Mouse (Mus musculus): Measurements from ENCODE around the gene Pip5k1a.
"Not testable (repeated sequence)": the region's sequence is repeated elsewhere in the genome, so short reads cannot be mapped to it uniquely, and the experiment has no call there.

Pip5k1a gene

GRCm38 (mm10) chr3:95106338-95107117 lies at the start of gene Pip5k1a:
Gene Pip5k1a, minus strand, starts transcription at chr3:95106930.
- peak; percentile 98 for DNase-seq

DNA sequence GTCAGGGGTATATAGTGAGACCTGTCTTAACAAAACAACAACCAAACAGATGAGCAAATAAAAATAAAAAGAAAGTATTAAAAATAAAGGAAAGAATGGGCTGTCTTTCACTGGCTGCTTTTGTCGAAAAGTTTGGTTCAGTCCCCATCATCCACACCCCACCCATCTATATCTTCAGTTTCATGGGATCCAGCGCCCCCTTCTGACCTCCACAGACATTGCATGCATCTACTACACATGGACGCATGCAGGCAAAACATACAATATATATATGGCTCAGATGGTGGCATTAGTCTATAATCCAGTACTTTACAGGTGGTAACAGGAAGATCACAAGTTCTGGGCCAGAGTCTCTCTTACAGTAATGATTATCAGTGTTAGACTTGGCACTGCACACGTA lies 47.1 kb upstream of the Pip5k1a start:
- peak; percentile 54 for DNase-seq

- DNase-seq = no peak
Measured at GRCm38 (mm10) chr3:95147924-95148323, 41.2 kb upstream of the Pip5k1a start.

- peak; percentile 92 for DNase-seq
Measured at GRCm38 (mm10) chr3:95142617-95143011, 35.9 kb upstream of the Pip5k1a start.

- DNase-seq = peak; percentile 52
Measured at GRCm38 (mm10) chr3:95141952-95142616, 35.4 kb upstream of the Pip5k1a start, which contains the start of gene Tnfaip8l2. Gene Tnfaip8l2, minus strand, starts transcription at chr3:95142360.

DNA sequence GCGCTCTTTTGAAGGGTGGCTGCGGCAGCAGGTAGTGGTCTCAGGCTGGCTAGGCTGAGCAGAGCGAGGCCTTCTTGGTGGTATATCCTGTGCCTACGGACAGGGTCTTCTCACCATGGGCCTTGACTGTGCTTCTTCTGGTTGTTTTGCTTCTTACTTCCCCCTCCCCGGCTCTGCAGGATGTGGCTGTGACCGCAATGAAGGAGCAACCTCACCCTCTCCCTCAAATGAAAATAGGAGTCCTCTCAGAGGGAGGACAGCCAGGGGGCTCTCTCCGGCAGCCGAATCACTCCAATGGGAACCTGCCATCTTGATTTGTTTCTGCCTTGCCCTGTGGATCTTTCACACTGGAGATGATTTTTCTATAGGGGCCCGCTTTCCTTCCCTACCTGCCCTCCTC lies 34.7 kb upstream of the Pip5k1a start:
- DNase-seq = no peak

DNA sequence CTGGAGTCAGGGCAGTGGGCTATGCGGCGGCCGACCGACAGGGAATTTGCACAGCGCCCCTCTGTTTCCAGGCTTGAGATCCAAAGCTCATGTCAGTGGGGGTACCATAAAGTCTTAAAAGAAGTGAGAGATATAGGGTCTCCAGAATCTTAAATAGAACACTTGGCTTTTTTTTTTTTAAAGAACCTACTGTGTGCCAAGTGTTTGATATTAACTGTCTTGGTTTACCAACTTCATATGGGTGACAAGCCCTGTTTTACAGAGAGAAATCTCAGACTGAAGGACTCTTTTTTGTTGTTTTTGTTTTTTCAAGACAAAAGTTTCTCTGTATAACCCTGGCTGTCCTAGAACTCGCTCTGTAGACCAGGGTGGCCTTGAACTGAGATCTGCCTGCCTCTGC lies 34.1 kb upstream of the Pip5k1a start:
- no peak for DNase-seq

DNA sequence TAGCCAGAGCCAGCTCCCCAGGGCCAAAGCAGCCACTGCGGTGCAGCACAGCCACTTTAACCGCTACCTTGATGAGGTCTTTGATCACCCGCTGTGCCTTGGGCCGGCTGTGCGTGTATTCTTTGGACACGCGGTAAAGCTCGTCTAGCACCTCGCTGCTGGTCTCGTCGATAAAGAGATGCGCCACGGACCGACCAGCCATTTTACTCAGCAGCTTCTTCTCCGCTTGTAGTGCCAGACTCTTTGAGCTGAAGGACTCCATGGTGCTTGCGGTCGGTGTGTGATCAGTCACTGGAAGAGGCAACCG lies 33.5 kb upstream of the Pip5k1a start:
- DNase-seq = no peak

DNA sequence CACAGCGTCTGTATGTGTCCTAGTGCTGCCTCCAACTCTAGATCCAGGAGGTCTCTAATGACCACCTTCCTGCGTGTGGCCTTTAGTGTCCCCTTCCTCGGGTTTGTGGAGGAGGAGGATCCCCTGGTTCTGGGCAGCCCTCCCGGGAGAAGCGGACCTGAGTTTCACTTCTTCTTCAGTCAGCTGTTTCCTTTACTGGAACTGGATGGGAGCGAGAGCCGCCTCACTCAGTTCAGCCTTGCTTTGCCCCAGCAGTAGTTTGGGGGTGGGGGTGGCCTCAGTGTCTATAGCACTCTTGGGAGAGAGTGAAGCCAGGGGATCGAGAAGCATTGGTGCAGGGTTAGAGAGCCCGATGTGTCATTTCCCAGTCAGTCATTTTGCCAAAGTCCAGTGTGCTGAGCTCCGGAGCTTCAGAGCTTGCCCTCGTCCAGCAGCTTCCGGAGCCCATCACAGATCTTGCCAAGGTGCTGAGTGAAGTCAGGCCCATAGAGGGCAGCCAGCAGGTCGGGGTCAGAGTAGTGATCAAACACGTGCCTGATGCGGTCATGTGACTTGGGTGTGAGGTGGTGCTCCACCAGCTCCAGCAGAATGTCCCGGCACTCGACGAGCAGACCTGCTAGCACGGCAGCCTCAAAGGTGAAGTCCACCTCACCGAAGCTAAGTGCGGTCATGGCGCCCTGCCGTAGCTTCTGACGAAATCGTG lies 33.0 kb upstream of the Pip5k1a start:
- DNase-seq = peak; percentile 55

DNA sequence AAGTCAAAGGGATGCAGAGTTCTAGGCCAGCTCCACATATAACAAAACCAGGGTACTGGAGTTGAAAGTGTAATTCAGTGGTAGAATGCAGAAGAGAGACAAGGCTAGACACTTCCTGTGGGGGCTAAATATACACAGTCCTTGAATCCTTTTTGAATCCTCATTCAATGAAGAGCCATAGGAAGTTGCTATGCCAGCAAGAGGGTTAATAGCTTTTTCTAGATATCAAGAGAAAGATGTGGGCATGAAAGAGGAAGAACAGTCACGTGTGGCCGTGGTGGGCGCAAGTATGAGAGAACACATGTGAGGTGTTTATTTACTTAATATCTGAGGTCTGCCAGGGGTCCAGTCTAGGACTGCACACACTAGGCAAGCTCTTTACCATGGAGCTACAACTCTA lies 29.6 kb upstream of the Pip5k1a start:
- no peak for DNase-seq

DNA sequence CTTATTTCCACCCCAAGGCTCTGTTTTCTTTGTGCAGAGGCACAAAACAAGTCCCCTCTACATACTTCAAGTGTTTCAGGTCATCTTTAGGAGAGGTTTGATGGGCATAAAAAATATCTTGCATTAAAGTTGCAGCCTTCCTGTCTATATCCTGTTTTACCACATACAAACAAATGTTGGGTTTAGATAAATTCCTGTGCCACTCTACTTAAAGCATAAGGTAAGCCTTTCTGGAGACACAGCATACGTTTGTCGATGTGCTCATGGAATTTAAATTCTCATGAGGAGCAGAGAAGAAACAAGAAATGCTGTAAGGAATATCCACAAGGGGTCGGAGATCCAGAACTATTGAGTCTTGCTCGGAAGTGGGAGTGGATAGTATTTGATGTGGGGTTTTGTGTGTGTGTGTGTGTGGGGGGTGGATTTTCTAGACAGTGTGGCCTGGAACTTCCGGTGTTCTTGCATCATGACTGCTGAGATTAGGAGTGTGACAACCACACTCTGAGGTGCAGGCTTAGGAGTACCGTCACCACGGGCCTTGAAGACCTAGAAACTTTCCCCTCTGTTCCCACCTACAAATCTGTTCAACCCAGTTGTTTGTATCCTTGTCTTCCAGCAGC lies 28.8 kb upstream of the Pip5k1a start:
- no peak for DNase-seq

DNA sequence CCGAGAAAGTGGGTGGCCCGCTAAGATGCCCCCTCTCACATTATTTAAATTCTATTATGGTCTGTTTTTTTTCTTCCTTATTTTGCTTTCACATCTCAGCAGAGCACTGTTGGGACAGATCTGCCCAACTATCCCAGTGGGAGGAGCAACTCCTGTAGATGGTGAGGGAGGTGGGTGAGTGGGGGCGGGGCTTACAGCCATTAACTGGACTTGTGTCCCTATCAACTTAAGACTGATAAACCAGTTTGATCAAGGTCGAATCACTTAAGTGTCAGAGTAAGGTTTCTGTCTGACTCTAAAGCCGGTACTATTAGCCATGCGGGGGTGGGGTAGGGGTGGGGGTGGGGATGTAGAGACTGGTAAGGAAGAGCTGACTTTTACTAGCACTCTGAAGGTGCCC lies 28.3 kb upstream of the Pip5k1a start:
- peak; percentile 81 for DNase-seq

GRCm38 (mm10) chr3:95134133-95134532 lies 27.4 kb upstream of the Pip5k1a start:
- DNase-seq = not testable (repeated sequence)

- DNase-seq = peak; percentile 95
Measured at GRCm38 (mm10) chr3:95133680-95134101, 27.0 kb upstream of the Pip5k1a start, which contains the start of the genes Scnm1 and Lysmd1. Gene Scnm1, minus strand, starts transcription at chr3:95134011. Gene Lysmd1, plus strand, starts transcription at chr3:95134088.

DNA sequence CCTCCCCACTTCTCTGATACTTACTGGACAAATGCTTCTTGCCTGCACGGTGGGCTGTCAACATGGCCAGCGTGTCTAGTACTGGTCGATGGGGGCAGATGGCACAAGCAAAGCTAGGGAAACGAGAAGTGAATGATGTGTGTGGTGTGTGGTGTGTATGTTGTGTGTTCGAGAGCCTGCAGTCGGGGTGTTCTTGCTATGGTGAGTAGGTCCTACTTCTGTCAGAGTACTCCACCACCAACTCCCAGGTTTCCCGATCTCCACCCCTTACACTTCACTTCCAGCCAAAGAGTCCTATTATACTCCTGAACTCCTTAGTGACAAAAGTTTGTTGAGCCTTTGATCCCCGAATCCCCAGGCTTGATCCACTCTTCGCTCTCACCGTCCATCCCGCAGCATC lies 26.4 kb upstream of the Pip5k1a start:
- DNase-seq = no peak

DNA sequence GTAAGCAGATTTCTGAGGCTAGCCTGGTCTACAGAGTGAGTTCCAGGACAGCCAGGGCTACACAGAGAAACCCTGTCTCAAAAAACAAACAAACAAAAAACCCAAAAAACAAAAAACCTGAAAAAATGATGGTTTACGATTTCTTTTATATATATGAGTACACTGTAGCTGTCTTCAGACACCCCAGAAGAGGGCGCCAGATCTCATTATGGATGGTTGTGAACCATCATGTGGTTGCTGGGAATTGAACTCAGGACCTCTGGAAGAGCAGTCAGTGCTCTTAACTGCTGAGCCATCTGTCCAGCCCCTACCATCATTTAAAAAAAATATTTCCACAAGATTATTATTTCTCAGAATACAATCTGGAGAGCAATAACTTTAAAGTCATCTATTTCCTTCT lies 25.7 kb upstream of the Pip5k1a start:
- DNase-seq = not testable (repeated sequence)

DNA sequence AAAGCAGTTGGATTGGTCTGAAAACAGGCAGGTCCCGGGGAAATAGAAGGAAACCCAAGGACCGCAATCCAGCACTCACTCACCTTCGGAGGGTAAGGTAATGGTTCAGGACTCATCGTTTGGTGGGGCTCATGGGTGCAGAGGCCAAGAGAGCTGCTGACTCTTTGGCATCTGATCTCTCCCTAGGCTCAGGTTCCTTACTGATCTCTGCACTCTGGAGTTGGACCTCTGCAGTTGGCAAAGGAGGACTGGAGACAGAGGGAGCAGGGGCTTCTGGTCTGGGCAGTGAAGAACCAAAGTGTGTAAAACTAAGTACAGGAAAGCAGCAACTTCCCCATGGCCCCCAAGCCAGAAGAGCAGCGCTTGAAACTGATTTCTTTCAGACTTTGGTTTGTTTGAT lies 23.4 kb upstream of the Pip5k1a start:
- DNase-seq = no peak

- no peak for DNase-seq
Measured at GRCm38 (mm10) chr3:95129226-95129651, 22.5 kb upstream of the Pip5k1a start.

DNA sequence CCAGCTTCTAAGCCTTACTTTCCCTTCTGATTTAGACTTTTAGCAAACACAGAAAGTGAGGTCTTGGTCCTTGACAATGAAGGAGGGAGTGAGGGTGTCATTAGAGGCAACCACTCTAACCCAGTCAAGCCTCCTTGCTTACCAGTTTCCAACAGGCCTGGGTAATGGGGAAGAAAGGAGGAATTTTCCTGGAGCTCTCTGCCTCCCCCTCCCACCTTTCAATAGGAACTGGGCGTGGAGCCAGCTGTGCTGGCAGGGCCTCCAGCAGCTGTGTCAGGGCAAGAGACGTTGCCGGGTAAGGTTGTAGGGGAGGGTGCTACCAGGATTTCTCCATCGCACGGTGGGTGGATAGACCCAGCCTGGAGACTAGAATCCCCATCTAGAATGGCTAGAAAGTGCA lies 18.2 kb upstream of the Pip5k1a start:
- DNase-seq = peak; percentile 81

- peak; percentile 42 for DNase-seq
Measured at GRCm38 (mm10) chr3:95124246-95124645, 17.5 kb upstream of the Pip5k1a start, which contains the start of gene Tmod4. Gene Tmod4, plus strand, starts transcription at chr3:95124476.

DNA sequence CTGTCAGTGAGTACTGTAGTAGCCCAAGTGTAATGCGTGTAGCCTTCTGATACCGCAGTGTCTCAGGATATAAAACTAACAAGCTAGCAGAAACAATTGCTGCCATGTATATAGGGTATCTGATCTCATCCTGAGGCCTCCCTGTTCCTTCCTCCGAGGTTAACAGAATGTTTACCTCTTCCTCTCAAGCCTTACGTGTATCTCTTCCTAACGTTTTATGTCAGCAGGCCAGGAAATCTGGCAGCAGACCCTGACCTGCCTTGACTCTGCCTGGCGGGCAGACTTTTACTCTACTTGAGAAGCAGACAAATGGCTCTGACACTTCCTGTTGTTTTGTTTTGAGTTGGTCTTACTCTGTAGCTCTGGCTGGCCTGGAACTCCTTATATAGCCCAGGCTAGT lies 14.8 kb upstream of the Pip5k1a start:
- DNase-seq = peak; percentile 62

- DNase-seq = no peak
Measured at GRCm38 (mm10) chr3:95117751-95118150, 11.0 kb upstream of the Pip5k1a start.

DNA sequence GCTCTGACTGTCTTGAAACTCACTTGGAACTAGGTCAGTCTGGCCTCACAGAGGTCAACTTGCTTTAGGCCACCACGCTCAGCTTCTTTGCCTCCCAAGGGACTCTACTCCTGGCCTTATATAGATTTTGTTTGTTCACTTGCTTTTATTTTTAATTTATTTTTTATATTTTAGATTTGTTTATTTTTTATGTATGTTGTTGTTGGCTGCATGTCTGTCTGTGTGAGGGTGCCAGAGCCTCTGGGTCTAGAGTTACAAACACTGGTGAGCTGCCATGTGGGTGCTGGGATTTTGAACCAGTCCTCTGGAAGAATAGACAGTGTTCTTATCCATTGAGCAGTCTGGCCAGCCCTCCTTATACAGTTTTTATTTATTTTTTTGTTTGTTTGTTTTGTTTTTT lies 6.0 kb upstream of the Pip5k1a start:
- DNase-seq = no peak

Measured in lung, postnatal 10 days (tissue).